Mouse (Mus musculus) leukemia stem cell, adult 10-12 weeks (primary cell): ENCODE data around the gene Tmsb15l. TPM values are rescaled to one million over a fixed set of nuclear protein-coding genes. Genes with fewer than 3 reads are reported as not detected.

Experiments used
- polyA plus RNA-seq: library from polyadenylated mRNA; stranded (reverse); fragments of >175 nt; gene quantifications from 2 replicates; pipeline ENCODE4 v1.2.3, GENCODE M21; 2012; ENCODE audit warnings: low replicate concordance

Gene Tmsb15l
- not detected in 2 replicates for polyA plus RNA-seq

DNA sequence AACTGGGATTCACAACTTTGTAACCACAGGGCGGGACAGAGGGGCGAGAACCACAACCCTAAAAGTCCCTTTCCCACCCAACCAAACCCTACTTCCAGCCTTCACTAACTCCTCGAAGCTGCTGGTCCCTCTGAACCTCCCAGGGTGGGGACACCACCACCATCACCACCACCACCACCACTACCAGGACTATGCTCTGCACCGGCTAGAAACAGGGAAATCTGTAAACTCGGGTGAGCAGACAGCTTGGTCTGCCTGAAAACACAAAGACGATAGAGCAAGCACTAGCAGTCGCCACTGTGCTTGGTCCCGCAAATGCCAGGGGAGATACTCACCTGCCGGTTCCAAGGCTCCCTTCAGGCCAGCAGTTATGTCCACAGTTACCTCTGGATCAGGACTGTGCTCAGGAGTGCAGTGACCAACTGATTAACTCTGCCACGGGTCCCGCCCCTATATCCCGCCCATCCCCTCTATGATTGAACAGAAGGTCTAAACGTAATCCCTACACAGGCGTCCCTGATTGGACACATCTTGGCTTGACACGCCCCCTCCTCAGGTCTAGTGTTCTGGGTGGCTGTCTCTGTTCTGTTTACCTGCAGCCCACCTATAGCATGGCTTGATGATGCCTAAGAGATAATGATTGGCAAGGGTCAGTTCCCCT, at the start of gene Tmsb15l, which contains the start of gene Tmsb15b1:
Gene Tmsb15l, minus strand, starts transcription at position 446 of the 661 bp plus-strand sequence.
Gene Tmsb15b1, minus strand, starts transcription at position 451 of the 661 bp plus-strand sequence.

DNA sequence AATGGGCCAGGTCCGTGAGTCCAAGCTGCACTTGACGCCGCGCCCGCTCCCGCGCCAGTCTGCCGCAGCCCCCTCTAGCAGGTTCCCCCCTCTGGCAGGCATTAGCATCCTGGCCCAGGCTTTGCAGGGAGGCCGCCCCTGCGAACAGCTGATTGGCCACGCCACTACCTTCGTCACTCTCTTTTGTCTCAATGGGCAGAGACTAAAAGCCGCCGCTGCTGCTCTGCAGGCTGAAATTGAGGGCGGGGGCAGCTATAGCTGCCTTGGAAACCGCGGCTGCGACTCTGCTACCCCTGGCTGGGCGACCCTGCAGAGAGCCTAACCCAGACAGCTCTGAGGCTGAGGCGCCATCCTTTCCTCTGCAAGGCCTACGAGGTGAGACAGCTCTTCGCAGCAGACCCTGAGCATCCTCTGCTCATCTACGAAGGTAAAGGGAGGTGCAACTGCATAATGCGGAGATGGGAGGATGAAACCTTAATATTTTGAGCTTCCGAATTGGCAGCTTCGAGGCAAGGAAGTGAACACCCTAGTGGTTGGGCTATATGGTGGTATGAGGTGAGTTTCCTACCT, 16.4 kb upstream of the Tmsb15l start, which contains the start of gene Zcchc18:
Gene Zcchc18, plus strand, starts transcription at position 178 of the 570 bp plus-strand sequence.

GRCm38 (mm10) chrX:136975397-136975796, 1.3 kb downstream of the Tmsb15l start, which contains the start of gene Tmsb15b2:
TSS of gene Tmsb15b2 (minus strand) at chrX:136975497.

DNA sequence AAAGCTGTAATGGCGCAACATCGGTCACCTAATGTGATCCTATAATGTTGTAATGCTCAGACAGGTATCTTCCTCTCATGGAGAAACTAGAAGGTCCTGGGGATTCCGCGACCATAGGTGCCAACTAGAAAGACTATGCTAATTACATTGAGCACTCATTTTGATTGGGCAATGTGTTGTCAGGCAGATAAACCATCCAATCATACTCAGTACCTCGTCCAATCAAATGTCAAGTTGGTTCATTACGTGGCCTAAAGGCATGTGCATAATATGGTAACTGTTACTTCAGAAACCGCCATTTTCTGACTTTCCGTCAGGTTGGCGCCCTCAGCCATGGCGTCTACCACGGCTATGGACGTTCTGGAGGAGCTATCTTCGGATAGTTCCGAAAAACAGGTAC, 49.6 kb downstream of the Tmsb15l start, which contains the start of gene H2bfm:
Gene H2bfm, plus strand, starts transcription at position 295 of the 400 bp plus-strand sequence.

Other genes with a start within 250 kb of the Tmsb15l start
- 216 and 227 TPM in 2 replicates for gene Morf4l2, start 233.2 kb downstream of the Tmsb15l start, polyA plus RNA-seq
- gene Glra4, start 196.7 kb downstream of the Tmsb15l start, polyA plus RNA-seq, result not detected in 2 replicates
- 0.24 and 1.0 TPM in 2 replicates for gene Plp1, start 154.2 kb downstream of the Tmsb15l start, polyA plus RNA-seq
- gene Rab9b, start 108.1 kb downstream of the Tmsb15l start, polyA plus RNA-seq, result not detected in 2 replicates
- not detected in 2 replicates for gene H2bfm, start 49.5 kb downstream of the Tmsb15l start, polyA plus RNA-seq
- not detected in 2 replicates for gene Tmsb15b2, start 1.4 kb downstream of the Tmsb15l start, polyA plus RNA-seq
- not detected in 2 replicates for gene Tmsb15b1, start within 50 bp of the Tmsb15l start, polyA plus RNA-seq
- 0.08 and 0.87 TPM in 2 replicates for gene Zcchc18, start 16.3 kb upstream of the Tmsb15l start, polyA plus RNA-seq
- 0.20 and 0.65 TPM in 2 replicates for gene Slc25a53, start 61.4 kb upstream of the Tmsb15l start, polyA plus RNA-seq
- 0.56 and 0.64 TPM in 2 replicates for gene Fam199x, start 72.7 kb upstream of the Tmsb15l start, polyA plus RNA-seq
- gene Esx1, start 145.2 kb upstream of the Tmsb15l start, polyA plus RNA-seq, result 0.10 TPM in 1 of 2 replicates, not detected in the other